Mouse (Mus musculus) ES-E14 (cell line): Measurements from ENCODE around the gene Olfr1128.
"Not testable (repeated sequence)": the region's sequence is repeated elsewhere in the genome, so short reads cannot be mapped to it uniquely, and the experiment has no call there.

Experiments
- CHD2 ChIP-seq: IDR thresholded peaks from 2 replicates; pipeline ENCODE4 v1.6.1; 2014; ENCODE audit warnings: mild to moderate bottlenecking, low read depth, low read length, inconsistent platforms
- HCFC1 ChIP-seq: IDR thresholded peaks from 2 replicates; pipeline ENCODE4 v1.6.1; 2012; ENCODE audit warnings: low read length, inconsistent platforms, borderline replicate concordance; ENCODE audit not compliant: insufficient read depth
- MAFK ChIP-seq: IDR thresholded peaks from 2 replicates; pipeline ENCODE4 v1.6.1; 2014; ENCODE audit warnings: mild to moderate bottlenecking, low read depth, low read length, inconsistent platforms; ENCODE audit not compliant: insufficient read depth
- ZC3H11A ChIP-seq: IDR thresholded peaks from 2 replicates; pipeline ENCODE4 v1.6.1; 2012; ENCODE audit warnings: low read depth, mild to moderate bottlenecking, inconsistent platforms, low read length, borderline replicate concordance
- ZNF384 ChIP-seq: IDR thresholded peaks from 2 replicates; pipeline ENCODE4 v1.6.1; 2012; ENCODE audit warnings: low read depth, low read length, inconsistent platforms

DNA sequence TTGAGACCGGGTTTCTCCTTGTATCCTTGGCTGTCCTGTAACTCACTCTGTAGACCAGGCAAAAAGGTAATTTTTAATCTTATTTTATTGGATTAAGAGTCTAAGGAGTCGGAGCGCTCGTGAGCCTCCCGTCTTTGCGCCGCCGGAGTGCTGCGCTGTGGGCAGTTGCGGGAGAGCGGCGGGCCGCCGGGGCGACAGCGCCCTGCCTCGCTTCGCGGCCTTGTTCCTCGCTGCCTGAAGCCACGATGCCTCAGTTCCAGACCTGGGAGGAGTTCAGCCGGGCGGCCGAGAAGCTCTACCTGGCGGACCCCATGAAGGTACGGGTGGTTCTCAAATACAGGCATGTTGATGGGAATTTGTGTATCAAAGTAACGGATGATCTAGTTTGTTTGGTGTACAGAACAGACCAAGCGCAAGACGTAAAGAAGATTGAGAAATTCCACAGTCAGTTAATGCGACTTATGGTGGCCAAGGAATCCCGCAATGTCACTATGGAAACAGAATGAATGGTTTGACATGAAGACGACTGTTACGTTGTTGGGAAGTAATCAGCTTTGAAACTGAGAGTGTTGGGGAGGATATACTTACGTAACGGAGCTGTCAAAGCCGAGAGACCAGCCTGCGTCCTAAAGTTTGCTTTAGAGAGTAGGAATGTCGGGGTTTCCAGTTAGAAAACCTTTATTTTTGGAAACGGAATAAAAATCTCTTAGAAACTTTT lies 19.3 kb downstream of the Olfr1128 start:
- not testable (repeated sequence) for TF ChIP-seq ZNF384, MAFK, CHD2, HCFC1, ZC3H11A
